Mouse (Mus musculus): ENCODE measurements around the gene Bhlhe23. TPM values are rescaled to one million over a fixed set of nuclear protein-coding genes. Genes with fewer than 3 reads are reported as not detected.

Gene Bhlhe23
- polyA plus RNA-seq (2015; fragmentation: Nextera tagmentation; extraction: Ambion mirVana) = not detected in 2 replicates

DNA sequence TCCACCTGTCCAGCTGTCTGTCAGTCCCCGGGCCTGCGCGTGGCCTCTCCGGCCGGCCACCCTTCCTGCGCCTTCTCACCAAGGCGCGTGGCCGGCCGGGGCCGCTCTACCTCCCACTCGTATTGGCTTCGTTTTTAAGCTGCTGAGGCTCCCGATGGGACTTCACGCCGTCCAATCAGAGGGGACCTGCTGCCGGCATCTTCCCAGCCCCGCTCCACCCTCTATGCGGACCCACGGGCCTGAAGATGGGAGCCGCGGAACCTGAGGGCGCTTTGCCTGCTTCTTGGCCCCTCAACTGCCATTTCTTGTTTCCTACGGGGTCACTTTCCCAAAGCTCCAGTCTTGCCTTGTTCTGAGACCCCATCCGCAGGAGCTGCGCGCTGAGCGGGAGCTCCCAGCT, at the start of gene Bhlhe23:
TSS of gene Bhlhe23 (minus strand) at position 108 of the 400 bp plus-strand sequence.
- no peaks in the 10 kb centered on the region for H3K9me3 ChIP-seq (replicated peaks)
- no peak within 1 kb of the TSS for H3K4me2 ChIP-seq
- no peaks in the 10 kb centered on the region for H3K4me1 ChIP-seq (replicated peaks)
- H3K4me3 ChIP-seq (replicated peaks) = no peak within 1 kb of the TSS
- no peak for DNase-seq
- H3K27me3 ChIP-seq = peaks cover 88% of the 10 kb centered on the region
- H3K9ac ChIP-seq = no peak within 1 kb of the TSS
- WGBS (ENCODE audit: insufficient replicate concordance) = 4% methylated on average over 27 of the region's 28 CpGs
- H3K36me3 ChIP-seq = no peaks in the 10 kb centered on the region
- no peak for ATAC-seq (ENCODE audit: low read depth)
- H3K27ac ChIP-seq = no peak within 1 kb of the TSS

DNA sequence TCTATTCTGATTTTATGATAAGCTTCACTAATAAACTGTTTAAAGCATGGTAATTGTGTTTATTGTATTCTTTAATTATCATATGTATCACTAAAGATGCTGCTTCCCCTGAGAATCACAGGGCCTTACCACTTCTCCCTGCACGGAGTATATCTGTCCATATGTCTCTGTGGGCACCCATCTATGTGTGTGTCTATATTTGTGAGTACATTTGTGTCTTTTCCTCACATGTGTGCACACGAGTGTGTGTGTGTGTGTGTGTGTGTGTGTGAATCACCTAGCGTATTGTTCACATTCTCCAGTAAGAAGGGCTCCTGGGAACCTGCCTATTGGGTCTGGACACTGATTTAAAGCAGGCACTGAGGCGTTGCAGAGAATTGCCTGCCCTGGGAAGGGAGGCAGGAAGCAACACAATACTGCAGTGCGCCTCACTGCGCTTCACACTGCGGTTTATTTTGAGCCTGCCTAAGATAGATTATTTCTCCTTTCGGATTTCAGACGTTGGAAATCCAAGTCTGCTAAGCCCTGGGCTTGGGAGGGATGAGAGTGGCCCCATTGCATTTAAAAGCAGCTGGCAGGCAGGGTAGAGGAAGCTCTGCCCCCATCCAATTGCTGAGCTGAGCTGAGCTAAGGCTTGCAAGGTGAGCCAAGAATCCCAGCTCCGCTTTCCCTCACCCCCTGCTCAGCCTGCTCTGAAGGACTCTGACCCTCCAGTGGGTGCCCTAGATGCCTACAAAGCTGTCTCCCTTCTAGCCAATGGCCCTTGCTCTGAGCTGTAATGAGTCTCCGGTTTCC, 48.6 kb upstream of the Bhlhe23 start:
- Histone ChIP-seq H3K9ac (no peak overlapping the region), H3K36me3 (no peaks in the 10 kb centered on the region), H3K27ac (no peak overlapping the region), H3K4me3 (replicated peaks) (no peak overlapping the region), H3K4me1 (replicated peaks) (no peaks in the 10 kb centered on the region), H3K4me2 (no peak overlapping the region), H3K9me3 (replicated peaks) (no peaks in the 10 kb centered on the region), H3K27me3 (no peaks in the 10 kb centered on the region)
- 34% methylated on average over 11 of the region's 11 CpGs for WGBS (ENCODE audit: insufficient replicate concordance)
- ATAC-seq (ENCODE audit: low read depth) = no peak
- no peak for DNase-seq

DNA sequence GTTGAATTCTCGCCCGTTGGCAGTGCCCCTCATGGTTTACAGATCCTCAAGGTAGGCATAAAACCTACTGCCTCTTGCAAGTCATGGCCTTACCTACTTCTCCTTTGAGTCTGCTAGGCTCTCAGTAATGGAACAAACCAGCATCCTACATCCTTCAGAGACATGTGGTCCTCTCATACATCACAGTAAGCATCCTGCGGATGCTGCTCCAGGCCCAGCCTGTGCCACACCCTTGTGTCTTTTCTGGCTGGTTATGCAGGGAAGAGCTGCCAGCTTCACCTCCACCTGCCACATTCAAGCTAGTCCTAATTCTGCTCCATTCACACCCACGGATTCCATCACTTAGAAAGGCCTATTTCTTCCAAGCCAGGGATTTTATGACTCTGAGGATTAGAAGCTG, 48.0 kb upstream of the Bhlhe23 start:
- H3K4me1 ChIP-seq (replicated peaks) = no peaks in the 10 kb centered on the region
- H3K9ac ChIP-seq = no peak overlapping the region
- no peaks in the 10 kb centered on the region for H3K36me3 ChIP-seq
- WGBS (ENCODE audit: insufficient replicate concordance) = 50% methylated on average over 4 of the region's 4 CpGs
- H3K4me2 ChIP-seq = no peak overlapping the region
- ATAC-seq (ENCODE audit: low read depth) = no peak
- H3K27me3 ChIP-seq = no peaks in the 10 kb centered on the region
- H3K27ac ChIP-seq = no peak overlapping the region
- H3K4me3 ChIP-seq (replicated peaks) = no peak overlapping the region
- no peak for DNase-seq
- H3K9me3 ChIP-seq (replicated peaks) = no peaks in the 10 kb centered on the region

DNA sequence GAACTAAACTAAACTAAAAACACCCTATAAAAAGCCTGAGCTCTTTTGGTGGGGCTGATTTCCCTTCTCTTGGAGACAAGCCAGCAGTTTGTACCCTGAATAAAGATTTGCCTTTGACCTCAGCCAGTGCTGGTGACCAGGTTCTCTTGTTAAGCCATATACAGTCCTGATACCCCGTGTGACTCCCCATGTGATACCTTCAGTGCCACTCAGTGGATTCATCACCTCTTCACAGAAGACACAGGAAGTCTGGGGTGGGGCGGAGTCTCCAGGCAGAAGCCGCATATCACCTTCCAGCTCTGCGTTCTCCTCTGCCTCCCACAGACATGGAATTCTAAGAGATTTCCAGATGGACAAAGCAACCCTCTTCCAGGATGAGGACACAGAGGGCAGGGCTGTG, 47.4 kb upstream of the Bhlhe23 start:
- H3K4me2 ChIP-seq = no peak overlapping the region
- 44% methylated on average over 4 of the region's 4 CpGs for WGBS (ENCODE audit: insufficient replicate concordance)
- H3K27me3 ChIP-seq = no peaks in the 10 kb centered on the region
- H3K4me3 ChIP-seq (replicated peaks) = no peak overlapping the region
- no peaks in the 10 kb centered on the region for H3K36me3 ChIP-seq
- DNase-seq (no peak), ATAC-seq (ENCODE audit: low read depth) (no peak)
- no peak overlapping the region for H3K27ac ChIP-seq
- H3K9me3 ChIP-seq (replicated peaks) = no peaks in the 10 kb centered on the region
- H3K9ac ChIP-seq = no peak overlapping the region
- H3K4me1 ChIP-seq (replicated peaks) = no peaks in the 10 kb centered on the region

DNA sequence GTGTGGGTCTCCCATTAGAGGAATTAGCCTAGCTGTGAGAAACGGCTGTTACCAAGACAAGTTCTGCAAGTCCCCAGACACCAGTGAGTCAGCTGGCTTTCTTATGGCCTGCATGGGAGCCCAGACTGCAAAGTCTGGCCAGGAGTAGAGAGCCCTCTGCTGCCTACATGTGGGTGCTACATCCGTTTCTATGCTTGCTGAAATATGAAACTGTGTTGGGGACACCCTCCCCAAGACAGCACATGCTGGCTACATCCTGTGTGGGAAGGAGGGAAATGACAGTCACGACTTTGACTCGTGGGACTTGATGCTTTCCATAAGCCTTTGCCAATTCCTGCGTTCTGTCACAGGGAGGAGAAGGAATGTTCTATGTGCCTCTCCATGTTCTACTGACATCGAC, 45.8 kb upstream of the Bhlhe23 start:
- Histone ChIP-seq H3K4me1 (replicated peaks) (no peaks in the 10 kb centered on the region), H3K4me2 (no peak overlapping the region), H3K36me3 (no peaks in the 10 kb centered on the region), H3K27me3 (no peaks in the 10 kb centered on the region), H3K9ac (no peak overlapping the region), H3K27ac (no peak overlapping the region), H3K4me3 (replicated peaks) (no peak overlapping the region), H3K9me3 (replicated peaks) (no peaks in the 10 kb centered on the region)
- ATAC-seq (ENCODE audit: low read depth) = no peak
- DNase-seq = no peak
- 25% methylated on average over 6 of the region's 6 CpGs for WGBS (ENCODE audit: insufficient replicate concordance)

DNA sequence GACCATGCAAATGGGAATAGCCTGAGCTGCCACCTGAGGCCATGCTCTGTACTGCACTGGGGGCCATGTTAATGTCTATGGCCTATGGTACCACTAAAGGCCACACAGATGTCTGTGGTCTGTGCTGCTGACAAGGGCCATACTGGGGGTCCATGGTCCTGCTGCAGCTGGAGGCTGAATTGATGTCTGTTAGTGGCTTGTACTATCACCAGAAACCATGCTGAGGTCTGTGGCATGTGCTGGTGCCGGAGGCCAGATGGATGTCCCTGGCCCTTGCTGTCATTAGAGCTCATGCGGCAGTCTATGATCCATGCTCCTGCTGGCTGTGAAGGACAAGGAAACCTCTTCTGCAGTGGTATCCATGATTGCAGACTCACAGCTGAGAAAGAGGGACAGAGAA, 42.8 kb upstream of the Bhlhe23 start:
- no peak overlapping the region for H3K4me2 ChIP-seq
- DNase-seq = no peak
- no peak for ATAC-seq (ENCODE audit: low read depth)
- H3K9me3 ChIP-seq (replicated peaks) = no peaks in the 10 kb centered on the region
- no peak overlapping the region for H3K4me3 ChIP-seq (replicated peaks)
- no peak overlapping the region for H3K27ac ChIP-seq
- no peak overlapping the region for H3K9ac ChIP-seq
- no peaks in the 10 kb centered on the region for H3K4me1 ChIP-seq (replicated peaks)
- H3K36me3 ChIP-seq = no peaks in the 10 kb centered on the region
- 73% methylated on average over 2 of the region's 2 CpGs for WGBS (ENCODE audit: insufficient replicate concordance)
- H3K27me3 ChIP-seq = no peaks in the 10 kb centered on the region

DNA sequence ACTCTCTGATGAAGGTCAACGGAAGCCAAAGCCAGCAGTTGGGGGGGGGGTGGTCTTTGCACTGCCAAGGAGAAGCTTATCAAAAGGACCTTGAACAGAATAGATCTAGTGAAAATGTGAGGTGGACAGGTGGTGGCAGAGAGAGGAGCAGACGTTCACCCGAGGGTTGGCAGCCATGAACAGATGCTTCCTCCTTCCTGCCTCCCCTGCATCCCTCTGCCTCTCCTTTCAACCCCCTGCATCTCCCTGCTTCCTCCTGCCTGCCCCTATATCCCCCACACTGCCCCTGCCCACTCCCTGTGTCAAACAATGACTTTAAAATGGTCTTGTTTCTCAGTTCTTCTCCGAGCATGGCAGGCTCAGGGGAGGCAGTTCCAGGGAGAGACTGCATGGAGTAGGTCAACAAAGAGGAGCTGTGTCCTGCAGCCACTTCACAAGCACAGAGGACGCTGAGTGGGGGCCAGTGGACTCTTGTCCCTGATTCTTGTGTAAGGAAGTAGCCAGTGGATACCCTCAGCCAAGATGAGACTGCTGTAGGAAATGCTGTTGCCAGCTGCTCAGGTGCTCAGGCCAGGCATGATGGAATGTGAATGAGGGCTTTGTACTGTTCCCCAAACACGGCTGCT, 39.9 kb upstream of the Bhlhe23 start:
- 38% methylated on average over 6 of the region's 6 CpGs for WGBS (ENCODE audit: insufficient replicate concordance)
- DNase-seq = no peak
- no peaks in the 10 kb centered on the region for H3K9me3 ChIP-seq (replicated peaks)
- no peak for ATAC-seq (ENCODE audit: low read depth)
- H3K4me1 ChIP-seq (replicated peaks) = no peaks in the 10 kb centered on the region
- no peaks in the 10 kb centered on the region for H3K36me3 ChIP-seq
- H3K27me3 ChIP-seq = 0 out of 2 replicates have a peak, but pooled peaks cover 3% of the 10 kb centered on the region
- no peak overlapping the region for H3K4me3 ChIP-seq (replicated peaks)
- no peak overlapping the region for H3K9ac ChIP-seq
- H3K4me2 ChIP-seq = no peak overlapping the region
- H3K27ac ChIP-seq = no peak overlapping the region

DNA sequence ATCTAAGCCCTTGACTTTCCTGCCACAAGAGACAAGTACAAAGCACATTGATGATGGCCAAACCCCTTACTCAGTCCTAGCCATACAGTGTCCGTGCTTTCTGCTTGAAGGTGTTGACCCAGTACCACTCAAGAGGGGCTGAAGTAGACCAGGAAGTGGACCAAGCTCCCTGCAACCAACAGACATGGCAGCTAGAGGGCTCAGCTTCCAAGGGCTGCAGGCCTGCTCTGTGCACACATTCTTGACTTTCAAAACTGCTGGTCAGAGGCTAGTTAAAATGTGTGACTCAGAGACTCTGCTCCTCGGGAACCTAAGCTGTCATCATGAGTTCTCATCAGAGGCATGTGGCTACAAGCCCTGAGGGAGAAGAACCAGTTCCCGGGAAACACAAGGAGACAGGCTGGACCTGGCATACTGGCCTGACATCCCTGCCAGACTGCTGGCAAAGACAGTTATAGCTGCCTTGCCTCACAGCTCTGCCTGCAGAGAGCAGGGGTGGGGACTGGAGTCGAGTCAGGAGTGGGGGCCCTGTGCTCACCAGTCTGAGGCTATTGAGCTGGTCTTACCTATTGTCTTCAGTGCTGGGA, 37.4 kb upstream of the Bhlhe23 start:
- H3K27me3 ChIP-seq = 0 out of 2 replicates have a peak, but pooled peaks cover 3% of the 10 kb centered on the region
- 40% methylated on average over 4 of the region's 4 CpGs for WGBS (ENCODE audit: insufficient replicate concordance)
- no peaks in the 10 kb centered on the region for H3K4me1 ChIP-seq (replicated peaks)

DNA sequence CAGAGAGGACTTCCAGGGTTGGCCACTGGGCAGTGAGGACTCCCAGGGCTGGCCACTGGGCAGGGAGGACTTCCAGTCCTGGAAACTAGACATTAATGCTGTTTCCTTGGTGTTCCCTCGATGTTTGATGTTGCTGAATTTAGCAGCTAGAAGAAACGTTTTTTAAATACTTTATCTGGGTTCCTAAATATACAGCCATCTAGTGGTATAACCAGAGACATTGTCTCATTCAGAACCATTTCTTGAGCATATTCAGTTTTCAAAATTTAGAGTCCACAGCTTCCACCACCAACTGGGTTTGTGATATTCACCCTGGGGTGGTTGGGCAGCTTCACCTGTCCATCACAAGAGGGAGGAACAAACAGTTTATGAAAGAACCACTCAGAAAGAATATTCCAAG, 34.3 kb upstream of the Bhlhe23 start:
- H3K36me3 ChIP-seq = no peaks in the 10 kb centered on the region
- no peak overlapping the region for H3K9ac ChIP-seq
- ATAC-seq (ENCODE audit: low read depth) (no peak), DNase-seq (no peak)
- no peaks in the 10 kb centered on the region for H3K9me3 ChIP-seq (replicated peaks)
- no peak overlapping the region for H3K4me3 ChIP-seq (replicated peaks)
- no peak overlapping the region for H3K4me2 ChIP-seq
- H3K27me3 ChIP-seq = 0 out of 2 replicates have a peak, but pooled peaks cover 3% of the 10 kb centered on the region
- H3K4me1 ChIP-seq (replicated peaks) = no peaks in the 10 kb centered on the region
- 32% methylated on average over 2 of the region's 2 CpGs for WGBS (ENCODE audit: insufficient replicate concordance)
- H3K27ac ChIP-seq = no peak overlapping the region

More for the DNA sequence above, 37.4 kb upstream of the Bhlhe23 start:
- ATAC-seq (ENCODE audit: low read depth) (no peak), DNase-seq (no peak)
- Histone ChIP-seq H3K36me3 (no peaks in the 10 kb centered on the region), H3K4me3 (replicated peaks) (no peak overlapping the region), H3K4me2 (no peak overlapping the region), H3K27ac (no peak overlapping the region), H3K9me3 (replicated peaks) (no peaks in the 10 kb centered on the region), H3K9ac (no peak overlapping the region)

DNA sequence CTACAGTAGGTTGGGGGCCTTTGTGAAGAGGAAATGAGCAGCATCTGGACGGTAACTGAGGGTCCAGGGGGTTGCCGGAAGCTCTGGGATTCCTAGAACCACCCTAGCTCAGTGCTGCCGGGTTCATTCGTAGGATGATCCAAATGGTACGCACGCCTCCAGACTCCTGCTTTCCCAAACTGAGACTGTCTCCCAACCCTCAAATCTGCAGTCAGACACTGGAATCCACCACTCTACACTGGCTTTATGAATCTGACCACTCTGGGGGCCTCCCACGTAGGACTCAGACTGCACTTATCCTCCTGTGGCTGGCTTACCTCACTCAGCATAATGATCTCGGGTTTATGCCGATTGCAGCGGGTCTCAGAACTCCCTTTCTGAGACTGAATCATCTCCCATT, 32.8 kb upstream of the Bhlhe23 start:
- Histone ChIP-seq H3K36me3 (no peaks in the 10 kb centered on the region), H3K4me3 (replicated peaks) (no peak overlapping the region), H3K27me3 (0 out of 2 replicates have a peak, but pooled peaks cover 3% of the 10 kb centered on the region), H3K27ac (no peak overlapping the region), H3K9me3 (replicated peaks) (no peaks in the 10 kb centered on the region), H3K4me1 (replicated peaks) (no peaks in the 10 kb centered on the region), H3K9ac (no peak overlapping the region), H3K4me2 (no peak overlapping the region)
- ATAC-seq (ENCODE audit: low read depth) (no peak), DNase-seq (no peak)
- 64% methylated on average over 10 of the region's 10 CpGs for WGBS (ENCODE audit: insufficient replicate concordance)

DNA sequence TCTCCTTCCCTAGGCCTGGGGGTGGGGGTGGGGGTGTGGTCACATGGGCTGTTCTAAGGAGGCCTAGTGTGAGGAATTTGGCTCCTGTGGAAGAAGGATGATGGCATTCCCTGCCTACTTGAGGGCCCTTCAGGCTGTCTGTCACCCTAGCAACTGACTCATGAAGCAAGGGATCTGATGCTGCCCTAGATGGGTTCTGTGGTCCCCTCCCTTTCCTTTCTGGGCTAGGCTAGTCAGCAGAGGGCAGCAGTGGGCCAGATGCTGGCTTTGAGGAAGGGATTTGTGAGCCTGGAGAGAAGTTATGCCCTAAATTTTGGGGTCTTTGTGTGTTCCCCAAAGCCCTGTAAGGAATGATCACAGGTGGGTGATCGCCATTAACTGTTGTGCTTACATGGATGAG, 29.3 kb upstream of the Bhlhe23 start:
- 38% methylated on average over 1 of the region's 1 CpGs for WGBS (ENCODE audit: insufficient replicate concordance)
- Histone ChIP-seq H3K4me2 (no peak overlapping the region), H3K36me3 (no peaks in the 10 kb centered on the region), H3K27ac (no peak overlapping the region), H3K4me3 (replicated peaks) (no peak overlapping the region), H3K9me3 (replicated peaks) (no peaks in the 10 kb centered on the region), H3K9ac (no peak overlapping the region), H3K27me3 (no peaks in the 10 kb centered on the region), H3K4me1 (replicated peaks) (no peaks in the 10 kb centered on the region)
- DNase-seq = no peak
- ATAC-seq (ENCODE audit: low read depth) = no peak
